Mouse (Mus musculus) frontal cortex, postnatal 10 days (tissue): ENCODE measurements at regions not wholly inside any gene's neighbourhood (a gene's known extent, or its start where the extent isn't known, plus 50 kb on each side); places are given as distances from the start of the nearest gene placed in this dataset.
"Not testable (repeated sequence)": the region's sequence is repeated elsewhere in the genome, so short reads cannot be mapped to it uniquely, and the experiment has no call there.

Source experiments
- DNase-seq, 2 experiments: peaks; one replicate each; pipeline ENCODE4 v3.0.0; 2022; ENCODE audit warnings: low spot score in 2 of 2, mixed read lengths in 1 of 2

DNA sequence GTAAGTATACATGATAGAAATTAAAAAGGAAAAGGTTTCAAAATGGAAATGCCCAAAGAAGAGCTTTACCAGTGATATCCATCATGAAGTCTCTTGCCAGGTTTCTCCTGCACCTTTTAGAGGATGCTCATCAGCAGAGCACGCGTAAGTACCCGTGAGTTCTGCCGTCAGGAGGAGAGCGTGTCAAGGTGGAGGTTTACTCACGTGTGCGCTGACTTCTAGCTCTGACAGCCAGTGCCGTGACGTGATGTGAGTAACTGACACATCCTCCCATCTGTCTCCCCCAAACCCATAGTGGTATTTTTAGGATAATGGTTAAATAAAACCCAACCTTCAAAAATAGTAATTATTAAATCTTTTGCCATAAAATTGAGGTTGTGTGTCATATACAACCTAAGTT, 55.3 kb downstream of the Adra2a start:
- DNase-seq = no peak

DNA sequence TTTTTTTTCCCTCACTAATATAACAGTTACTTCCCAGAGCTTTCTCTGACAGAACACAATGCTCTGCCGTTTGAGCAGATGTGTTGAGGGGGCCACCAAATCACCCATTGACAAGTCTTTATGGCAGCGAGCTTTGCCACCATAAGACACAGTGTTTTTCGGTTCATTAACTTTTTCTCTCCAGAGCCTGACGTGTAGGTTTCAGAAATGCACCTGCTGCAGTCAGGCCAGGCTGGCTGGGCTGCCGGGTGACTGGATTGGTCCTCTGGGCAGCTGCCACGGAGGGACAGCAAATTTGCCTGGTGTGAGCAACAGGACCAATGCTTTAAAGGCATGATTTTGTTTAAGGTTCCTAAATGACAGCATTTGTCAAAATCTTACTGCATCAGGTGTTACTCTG, 55.8 kb downstream of the Adra2a start:
- no peak for DNase-seq

DNA sequence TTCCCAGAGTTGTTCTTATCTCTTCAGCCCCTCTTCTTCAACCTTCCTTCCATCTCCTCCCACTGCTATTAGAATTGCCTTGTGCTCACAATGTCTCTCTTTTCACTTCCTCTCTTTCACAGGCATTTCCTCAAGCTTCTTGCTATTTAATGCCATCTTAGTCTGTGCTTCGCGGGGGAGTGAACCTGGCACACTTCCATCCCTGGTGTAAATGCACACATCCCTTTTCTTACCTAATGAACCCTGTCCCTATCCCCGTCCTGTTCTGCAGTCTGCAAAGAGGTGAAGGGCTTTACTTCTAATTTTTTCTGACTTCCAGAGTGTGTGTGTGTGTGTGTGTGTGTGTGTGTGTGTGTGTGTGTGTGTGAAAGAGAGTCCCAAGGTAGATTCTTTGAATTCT, 62.6 kb downstream of the Adra2a start:
- DNase-seq = no peak

DNA sequence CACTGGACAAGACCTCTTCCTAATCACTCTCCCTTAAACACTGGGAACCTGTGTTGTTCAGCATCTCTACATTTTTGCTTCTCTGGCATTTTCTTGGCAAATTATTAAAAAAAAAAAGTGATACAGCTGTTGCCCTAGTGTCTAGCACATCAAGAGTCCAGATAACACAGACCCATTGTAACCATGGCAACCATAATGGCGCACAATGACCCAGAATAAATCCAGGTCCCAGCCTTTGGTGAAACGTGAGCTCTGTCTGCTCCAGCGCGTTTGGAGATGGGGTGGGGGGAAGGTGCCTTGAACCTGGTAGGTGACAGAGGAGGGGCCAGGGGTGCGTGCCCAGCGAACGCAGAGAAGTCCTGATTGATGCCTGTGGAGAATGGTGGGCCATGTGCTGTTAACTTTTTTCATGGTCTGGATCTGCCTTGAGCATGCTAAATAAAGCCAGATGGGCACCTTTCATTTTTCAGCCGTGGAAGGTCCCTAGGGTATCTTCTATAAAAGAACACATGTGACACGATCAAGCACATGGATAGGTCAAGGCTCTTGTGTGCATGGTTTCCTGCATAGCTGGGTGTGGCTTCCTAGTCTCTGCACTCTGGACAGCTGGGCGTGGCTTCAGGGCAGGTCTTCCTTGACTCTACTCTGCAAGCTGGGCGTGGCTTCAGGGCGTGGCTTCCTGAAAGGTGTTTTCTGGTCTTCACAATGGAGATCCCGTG, 63.3 kb downstream of the Adra2a start:
- no peak for DNase-seq

DNA sequence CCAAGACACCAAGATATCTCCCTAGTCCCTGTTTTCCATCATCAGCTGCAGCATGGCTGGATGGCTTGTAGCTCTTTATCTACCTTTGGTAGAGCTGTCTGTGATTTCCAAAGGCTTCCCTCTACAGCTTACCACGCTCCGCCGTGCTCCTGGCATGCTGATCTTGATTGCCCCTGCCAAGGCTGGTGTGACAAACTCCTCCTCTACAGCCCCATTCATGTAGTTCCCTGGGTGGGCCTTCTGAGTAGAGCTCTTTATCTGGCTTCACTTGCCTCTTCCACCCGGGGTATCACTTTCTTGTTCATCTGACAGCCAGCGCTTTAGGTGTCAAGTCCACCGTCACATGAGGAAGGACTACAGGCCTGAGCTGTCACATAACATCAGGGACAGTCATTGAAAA, 66.1 kb downstream of the Adra2a start:
- no peak for DNase-seq

DNA sequence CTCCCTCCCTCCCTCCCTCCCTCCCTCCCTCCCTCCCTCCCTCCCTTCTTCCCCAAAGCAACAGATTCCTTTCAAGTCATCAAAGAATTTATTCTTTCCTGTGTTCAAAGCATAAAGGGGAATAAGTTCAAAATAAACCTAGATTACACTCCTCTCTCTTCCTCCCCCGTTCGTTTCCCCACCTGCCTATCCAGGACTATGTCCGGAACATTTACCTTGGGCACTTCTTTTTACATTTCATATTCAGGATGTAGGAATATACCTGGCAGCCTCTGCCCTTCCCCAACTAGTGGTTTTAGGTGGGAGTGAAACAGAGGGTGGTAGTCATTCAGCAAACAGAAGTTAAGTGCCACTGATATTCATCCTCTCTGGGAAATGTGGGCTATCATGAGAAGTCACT, 68.7 kb downstream of the Adra2a start:
- no peak for DNase-seq

DNA sequence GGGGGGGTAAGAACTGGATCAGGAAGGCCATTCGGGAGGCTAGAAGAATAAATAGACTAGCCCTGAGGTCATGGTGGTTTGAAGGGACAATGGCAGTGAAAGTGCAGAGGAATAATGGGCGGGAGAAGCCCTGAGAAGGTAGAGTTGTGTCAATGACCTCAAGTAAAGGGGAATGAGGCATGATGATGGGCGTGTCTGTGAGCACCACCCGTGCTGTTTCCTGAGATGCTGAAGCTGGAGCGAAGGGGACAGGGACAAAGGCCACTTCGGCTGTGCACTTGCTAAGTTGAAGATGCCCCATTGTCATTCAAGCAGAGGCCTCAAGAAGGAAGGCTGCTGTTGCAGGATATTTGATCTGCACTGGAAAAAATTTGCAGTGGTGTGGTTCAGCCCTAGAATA, 69.5 kb downstream of the Adra2a start:
- DNase-seq = no peak

DNA sequence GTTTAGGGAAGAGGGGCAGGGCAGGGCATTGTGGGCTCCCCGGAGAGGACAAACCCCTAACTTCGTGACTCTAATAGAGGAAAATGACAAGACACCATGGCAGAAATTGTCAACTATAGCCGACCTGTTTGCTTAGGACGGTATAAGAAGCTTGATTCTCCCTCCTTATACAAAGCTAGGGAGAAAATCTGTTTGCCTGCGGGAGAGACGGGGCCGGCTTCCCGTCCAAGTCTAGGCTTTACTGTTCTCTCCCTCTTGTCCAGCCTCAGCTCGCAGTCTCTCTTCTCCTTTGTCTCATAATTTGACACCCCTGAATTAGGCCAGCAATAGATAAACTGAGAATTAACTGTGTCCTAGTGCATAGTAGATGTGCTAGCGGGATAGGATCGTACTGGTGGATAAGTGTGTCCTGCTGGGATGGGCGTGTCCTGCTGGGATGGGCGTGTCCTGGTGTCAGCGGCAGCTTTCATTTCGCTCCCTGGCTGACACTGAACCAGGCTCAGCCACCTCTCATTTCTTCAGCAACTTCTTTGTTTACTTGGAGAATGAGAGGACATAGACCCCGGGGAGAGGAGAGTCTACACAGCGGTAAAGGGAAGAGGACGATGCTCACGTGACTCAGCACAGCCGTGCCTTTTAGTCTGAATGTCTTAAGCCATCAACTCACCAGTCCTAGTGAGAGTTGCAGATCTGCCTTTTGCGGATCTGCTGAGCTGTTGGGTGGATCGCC, 70.8 kb downstream of the Adra2a start:
- DNase-seq = peak in 1 of 2 experiments; percentile 26

DNA sequence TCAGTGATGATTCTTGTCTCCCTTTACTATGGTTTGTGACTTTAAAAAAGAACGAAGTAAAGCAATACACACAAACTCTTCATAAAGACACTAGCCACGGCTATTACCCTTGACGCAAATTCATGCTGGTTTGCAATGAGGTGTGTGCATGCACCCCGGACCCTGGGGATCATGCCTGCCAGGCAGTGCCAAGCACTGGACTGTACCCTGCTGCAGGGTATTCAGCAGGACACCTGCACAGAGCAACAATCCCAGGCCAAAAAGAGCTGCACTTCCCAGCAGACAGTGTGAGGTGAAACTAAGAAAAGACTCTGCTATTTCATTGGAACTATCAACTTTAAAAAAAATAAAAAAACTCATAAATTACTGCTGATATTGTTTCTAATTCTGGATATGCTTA, 71.4 kb downstream of the Adra2a start:
- DNase-seq = no peak

DNA sequence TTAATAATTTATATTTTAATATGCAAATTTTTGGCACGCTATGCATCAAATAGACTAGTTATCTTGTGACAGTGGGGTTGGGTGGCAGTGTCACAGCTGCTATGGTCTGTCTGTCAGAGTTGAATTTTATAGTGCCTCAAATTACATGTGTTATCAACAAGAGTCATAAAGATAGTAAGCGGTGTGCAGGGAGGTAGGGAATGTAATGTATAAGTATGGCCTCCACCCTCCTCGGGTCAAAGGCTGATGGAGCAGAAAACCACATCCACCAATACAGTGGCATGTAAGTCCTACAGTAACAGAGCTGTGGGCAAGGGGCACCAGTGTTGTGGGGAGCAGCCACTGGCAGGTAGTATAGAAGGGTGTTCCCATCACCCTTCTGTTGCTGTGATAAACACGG, 72.9 kb downstream of the Adra2a start:
- DNase-seq = no peak

DNA sequence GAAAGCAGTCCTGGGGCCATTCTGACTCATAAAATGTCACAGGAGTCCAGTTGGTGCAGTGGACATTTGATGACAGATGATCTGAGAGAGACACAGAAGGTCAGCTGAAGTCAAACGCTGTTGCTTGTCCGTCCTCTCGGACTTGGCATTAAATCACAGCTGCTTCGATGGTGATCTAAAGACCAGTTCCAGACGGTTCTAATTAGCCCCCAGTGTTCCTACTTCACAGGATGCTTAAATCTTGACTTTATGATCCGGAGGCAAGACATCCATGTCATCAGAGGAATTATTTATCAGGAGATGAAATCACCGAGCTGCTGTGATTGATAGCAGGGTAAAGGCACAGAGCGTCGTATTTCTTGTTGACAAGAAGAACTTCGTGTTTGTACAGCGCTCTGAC, 73.7 kb downstream of the Adra2a start:
- DNase-seq = no peak

DNA sequence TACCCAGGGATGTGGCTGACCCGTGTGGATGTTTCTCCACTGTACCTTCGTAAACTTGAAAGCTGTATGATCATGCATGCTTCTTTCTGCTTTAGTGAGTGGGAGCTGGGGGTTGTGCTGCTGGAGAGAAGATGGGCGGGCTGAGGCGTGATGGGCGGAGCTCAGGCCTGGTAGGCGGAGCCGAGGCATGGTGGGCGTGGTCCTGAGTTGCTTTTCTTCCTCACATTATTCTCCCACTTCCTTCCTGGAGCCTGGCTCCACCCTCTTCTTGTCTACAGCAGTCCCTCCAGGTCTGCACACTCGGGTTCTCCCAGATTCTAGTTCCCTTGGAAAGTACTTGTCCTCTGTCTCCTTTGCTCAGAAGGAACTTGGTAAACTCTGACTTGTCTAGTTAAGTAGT, 79.6 kb downstream of the Adra2a start:
- DNase-seq = no peak

DNA sequence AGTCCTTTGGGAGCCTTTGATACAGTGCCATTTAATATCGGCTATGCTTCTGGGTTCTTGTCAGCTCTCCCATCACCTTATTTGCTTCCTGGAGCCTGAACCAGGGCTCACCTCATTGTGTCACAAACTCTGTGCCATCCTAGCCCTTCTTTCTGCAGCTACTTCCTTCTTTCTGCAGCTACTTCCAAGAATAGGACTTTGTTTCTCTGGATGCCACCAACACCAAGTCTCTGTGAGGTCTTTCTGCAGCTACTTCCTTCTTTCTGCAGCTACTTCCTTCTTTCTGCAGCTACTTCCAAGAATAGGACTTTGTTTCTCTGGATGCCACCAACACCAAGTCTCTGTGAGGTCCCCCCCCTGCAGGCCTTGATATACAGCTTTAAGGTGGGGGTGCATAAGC, 107.8 kb downstream of the Adra2a start:
- DNase-seq = not testable (repeated sequence)

DNA sequence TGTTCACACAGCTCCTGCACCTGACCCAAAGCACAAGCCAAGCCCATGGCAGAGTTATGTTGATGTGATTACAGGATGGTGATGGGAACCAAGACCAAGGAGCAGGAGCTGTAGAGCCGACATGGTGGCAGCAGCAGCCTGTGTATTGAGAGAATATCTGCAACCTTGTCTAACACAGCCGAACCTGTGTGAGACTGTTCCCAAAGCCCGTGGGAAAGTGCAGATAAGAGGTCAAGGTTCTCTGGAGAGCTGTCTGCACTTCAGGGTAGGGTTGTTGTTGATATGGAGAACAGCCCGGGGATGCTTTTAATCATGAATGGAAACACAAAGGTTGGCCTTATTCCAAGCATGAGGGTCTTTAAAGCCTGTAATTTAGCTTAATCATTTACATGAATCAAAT, 110.4 kb downstream of the Adra2a start:
- DNase-seq = no peak

DNA sequence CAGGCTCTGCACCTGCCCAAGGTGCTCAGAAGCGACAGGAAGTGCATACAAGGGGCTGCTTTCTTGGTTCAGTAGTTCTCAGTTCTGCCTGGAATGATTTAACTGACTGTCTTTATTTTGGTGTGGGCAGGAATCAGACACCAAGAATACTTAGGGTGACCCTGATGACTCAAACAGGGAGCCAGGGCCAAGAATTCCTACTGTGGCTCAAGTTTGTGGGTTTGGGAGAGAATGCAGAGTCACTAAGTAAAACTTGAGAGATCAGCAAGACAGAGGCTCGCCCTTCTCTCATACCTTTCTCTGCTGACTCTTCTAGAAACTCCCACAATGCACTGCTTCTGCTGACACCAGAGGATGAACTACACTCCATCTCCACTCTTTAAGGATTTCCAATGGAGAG, 126.4 kb downstream of the Adra2a start:
- DNase-seq = no peak

DNA sequence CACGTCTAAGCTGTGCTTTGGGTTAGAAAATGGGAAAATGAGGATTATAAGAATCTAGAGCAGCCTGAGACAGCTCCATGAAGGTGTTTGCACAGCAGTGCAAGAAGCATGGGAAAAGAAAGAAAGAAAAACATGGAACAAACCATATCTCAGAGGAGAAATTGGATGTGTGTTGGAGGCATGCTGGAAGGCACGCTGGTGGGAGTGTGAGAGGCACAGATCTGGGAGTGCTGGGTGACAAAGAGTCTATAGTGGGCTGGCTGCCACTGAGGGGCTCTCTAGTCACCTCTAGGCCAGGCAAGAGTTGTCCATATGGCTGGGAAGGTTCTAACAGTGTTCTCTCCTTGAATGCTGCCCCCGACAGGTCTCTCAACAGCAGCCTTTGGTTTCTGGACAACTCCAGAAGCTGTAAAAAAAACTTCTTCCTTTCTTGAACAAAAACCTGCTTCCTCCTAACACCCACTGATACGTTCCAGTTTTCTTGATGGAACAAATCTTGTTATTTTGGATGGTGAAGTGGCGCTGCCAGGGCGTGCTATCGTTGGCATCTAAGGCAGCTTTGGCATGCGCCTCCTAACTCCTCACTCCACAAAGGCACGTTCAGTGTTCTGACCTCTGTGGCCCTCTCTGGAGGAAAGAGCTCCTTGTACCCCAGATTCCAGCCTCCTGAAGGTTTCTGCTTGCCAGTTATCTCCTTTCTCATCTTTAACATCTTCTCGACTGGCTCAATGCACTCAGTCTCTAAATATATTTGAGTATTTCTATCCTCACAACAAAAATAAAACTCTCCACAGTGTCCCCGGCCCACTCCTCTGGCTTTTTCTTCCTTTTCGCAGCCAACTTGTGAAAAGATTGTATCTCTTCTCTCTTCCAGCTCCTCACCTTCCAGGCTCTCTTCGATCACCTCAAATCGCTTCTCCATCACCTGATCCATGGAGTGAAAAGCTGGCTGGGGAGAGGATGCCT, 130.4 kb downstream of the Adra2a start:
- DNase-seq = no peak

DNA sequence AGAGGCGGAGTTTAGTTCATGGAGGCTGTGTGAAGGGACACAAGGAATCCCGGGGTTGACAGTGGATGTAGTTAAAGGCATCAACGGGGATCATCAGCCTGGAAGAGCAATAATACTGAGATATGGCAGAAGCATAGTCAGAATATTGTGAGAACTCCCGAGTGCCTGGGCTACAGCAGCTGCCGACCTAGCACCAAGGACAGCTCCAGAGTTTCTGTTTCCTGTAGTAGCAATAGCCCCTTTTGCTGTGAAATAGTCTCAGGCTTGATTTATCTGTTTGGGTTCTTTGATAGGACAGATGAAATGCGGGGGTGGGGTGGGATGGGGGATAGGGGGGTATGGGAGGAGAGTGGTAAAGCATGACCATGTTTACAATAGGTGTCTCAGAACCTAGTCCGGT, 131.8 kb downstream of the Adra2a start:
- no peak for DNase-seq

DNA sequence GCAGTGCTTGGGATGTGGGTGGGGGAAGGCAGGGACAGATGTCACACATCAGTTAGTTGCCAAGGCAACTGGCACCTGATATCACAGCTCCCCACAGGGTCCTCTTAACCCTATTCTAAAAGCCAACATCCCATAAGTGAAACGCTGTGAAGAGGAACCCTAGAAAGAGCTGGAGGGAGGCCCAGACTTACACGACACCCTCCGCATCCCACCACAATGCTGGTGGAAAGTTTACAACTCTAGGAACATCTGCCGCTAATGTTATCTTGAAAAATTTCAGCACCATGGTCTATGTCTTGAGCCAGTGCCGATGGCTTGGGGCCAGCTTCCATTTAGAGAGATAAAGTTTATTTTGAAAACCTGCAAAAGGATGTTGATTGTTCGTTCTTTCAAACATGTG, 133.5 kb downstream of the Adra2a start:
- peak in 1 of 2 experiments; percentile 17 for DNase-seq

DNA sequence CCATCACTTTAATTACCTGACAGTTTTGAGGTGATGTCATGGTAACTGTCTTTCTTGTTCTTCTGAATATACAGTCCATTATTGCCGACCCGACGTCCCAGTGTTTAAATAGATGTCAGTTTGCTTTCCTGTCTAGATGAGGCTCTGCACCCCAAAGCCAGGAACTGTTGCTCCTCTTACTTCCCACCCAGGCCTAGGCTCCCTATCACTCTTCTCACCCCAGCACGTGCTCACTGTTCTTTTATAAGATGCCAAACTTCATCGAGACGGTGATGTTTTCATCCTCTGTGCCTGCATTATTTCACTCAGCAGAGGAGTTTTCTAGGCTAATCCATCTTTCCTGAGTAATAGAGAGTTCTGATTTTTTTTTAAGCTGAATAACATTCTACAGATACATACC, 156.5 kb downstream of the Adra2a start:
- no peak for DNase-seq

DNA sequence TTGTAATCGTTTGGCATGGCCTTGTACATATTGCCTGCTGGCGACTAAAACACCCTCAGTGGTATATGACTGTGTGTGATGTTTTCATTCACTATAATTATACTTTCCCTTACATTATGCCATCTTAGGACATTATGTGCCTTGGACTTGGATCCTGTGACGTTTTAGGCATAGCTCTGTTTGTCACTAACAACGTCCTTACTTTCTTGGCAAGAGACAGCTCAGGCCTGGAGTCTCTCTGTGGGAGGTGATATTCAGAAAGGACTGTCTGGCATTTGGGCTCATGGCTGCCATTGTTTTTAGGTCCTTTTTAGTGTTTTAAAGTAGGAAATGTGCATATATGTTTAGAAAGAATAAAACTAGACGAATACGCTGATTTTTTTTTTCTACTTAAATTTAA, 158.5 kb downstream of the Adra2a start:
- DNase-seq = peak in 1 of 2 experiments; percentile 10

DNA sequence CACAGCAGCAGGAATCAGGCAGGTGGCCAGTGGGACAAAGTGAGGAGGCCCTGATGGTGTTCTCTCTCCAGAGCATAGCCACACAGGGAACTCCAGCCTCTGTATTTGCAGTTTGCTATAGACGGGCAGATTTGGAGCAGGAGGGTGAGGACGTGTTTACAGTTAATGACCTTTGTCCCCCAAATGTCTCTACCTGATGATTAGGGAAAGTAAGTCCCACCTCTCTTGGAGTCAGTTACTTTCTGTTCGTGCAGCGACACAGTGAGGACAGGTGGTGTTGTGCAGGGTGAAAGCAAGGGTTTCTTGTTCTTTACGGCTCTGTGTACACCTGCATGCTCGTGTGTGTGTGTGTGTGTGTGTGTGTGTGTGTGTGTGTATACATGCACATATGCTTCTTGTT, 162.9 kb downstream of the Adra2a start:
- no peak for DNase-seq

DNA sequence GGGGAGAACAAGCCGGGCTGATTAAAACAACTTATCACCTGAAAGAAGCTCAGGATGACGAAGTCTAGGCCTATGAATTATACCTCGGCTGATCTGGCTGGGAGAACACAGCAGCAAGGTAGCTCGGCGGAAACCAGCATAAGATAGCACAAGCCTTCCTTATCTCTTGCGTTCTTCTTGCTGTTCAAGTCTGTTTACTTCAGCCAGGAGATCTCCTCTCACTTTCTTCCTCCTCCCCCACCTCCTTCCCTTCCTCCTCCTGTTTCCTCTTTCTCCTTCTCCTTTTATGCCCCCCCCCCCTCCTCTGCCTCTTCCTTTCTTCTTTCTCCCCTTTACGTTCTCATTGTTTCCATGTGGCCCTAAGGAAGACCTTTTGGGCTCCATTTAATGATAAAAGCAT, 168.2 kb downstream of the Adra2a start:
- no peak for DNase-seq
